Mouse (Mus musculus): Measurements from ENCODE around the gene Gm20865.
"Not testable (repeated sequence)": the region's sequence is repeated elsewhere in the genome, so short reads cannot be mapped to it uniquely, and the experiment has no call there.

The Gm20865 gene

GRCm38 (mm10) chrY:21241275-21241674, at the start of gene Gm20865:
TSS of gene Gm20865 (plus strand) at chrY:21241575.
- DNase-seq, result not testable (repeated sequence)

Data from lung, postnatal 36 days (tissue).